13 mouse cellular contexts compared by ENCODE assay signal in the genomic region with DNA sequence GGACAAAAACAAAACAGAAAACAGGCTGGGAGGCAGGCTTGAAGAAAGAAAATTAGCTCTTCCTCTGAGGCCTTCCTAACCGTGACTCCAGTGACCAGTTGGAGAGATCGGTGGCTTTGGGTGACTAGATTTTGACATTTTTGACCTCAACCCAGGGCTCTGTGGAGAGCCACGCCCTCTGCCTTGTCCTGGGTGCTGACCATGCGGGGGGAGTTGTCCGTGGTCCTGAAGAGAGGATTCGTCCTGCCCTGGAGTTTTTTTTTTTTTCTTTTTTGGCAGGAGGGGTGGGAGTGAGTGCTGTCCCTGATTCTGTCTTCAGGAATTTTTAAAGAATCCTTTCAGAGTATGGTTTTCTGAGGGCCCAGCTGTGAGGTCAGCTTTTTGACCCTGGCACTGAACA.
DNase-seq lines count a peak whose midpoint lies in the region; ATAC-seq and TF ChIP-seq lines count a peak whose summit lies in the region.
"Had no signal": no experiment of that assay in that cellular context is flagged by ENCODE, and none has a peak within 500 bp of the region (broad histone marks: within the 10 kb centered on the region; RNA-seq: fewer than 3 reads in every experiment).

No protein-coding gene starts in this region.

- no peak overlapping the region for H3K27ac ChIP-seq in kidney, adult 2 months (ENCODE audit: insufficient read depth, low read depth, low read length)
- no peak overlapping the region for H3K27ac ChIP-seq in forebrain, postnatal 0 days (ENCODE audit: low read depth, low read length)
- H3K27ac ChIP-seq: gastrocnemius, adult 2 months; limb, embryonic 12.5 days had no signal

- no peak overlapping the region for H3K4me2 ChIP-seq in forebrain, postnatal 0 days (ENCODE audit: low read depth)
- H3K4me2 ChIP-seq: limb, embryonic 12.5 days had no signal

- no peaks in the 10 kb centered on the region for H3K36me3 ChIP-seq in kidney, adult 2 months (ENCODE audit: control insufficient read depth, insufficient read depth, low read length)
- no peaks in the 10 kb centered on the region for H3K36me3 ChIP-seq in C2C12 (ENCODE audit: control insufficient read depth, insufficient read depth)
- H3K36me3 ChIP-seq in forebrain, postnatal 0 days (ENCODE audit: insufficient read depth) = no peaks in the 10 kb centered on the region
- H3K36me3 ChIP-seq: limb, embryonic 12.5 days had no signal

- no peak overlapping the region for H3K9ac ChIP-seq in forebrain, postnatal 0 days
- H3K9ac ChIP-seq: limb, embryonic 12.5 days had no signal

- WGBS in kidney, adult 2 months = 14% methylated on average over 6 of the region's 6 CpGs
- 23% methylated on average over 6 of the region's 6 CpGs for WGBS in forebrain, postnatal 0 days

- no peak overlapping the region for H3ac ChIP-seq in C2C12 (ENCODE audit: control insufficient read depth, insufficient read length, low read depth)

- H3K4me1 ChIP-seq in kidney, adult 2 months (ENCODE audit: control insufficient read depth, insufficient read depth, low read length) = no peaks in the 10 kb centered on the region
- 0 out of 2 replicates have a peak, but pooled peaks cover 2% of the 10 kb centered on the region for H3K4me1 ChIP-seq in forebrain, postnatal 0 days (ENCODE audit: insufficient read depth)
- H3K4me1 ChIP-seq: limb, embryonic 12.5 days had no signal

- peak; percentile 20 for DNase-seq in kidney, adult 9 months
- no peak for DNase-seq in kidney, adult 2 months
- DNase-seq in Muller cell, postnatal 12 days (ENCODE audit: inconsistent ontology term) = peak; percentile 62
- no peak for DNase-seq in forebrain, postnatal 0 days
- DNase-seq in cerebellum, postnatal 4 days (ENCODE audit: low spot score in 2 of 2) = no peak
- DNase-seq in cerebellum, adult 8-10 months = no peak
- DNase-seq: cerebellum, postnatal 36 days; gastrocnemius, adult 2 months; midbrain, embryonic 14.5 days; thymus, postnatal 4 days had no signal

- H3K9me3 ChIP-seq in forebrain, postnatal 0 days (ENCODE audit: low read length) = no peaks in the 10 kb centered on the region
- H3K9me3 ChIP-seq: limb, embryonic 12.5 days had no signal

- TF ChIP-seq CTCF in kidney, adult 2 months (conservative IDR thresholded peaks at IDR 0.05; ENCODE audit: insufficient read depth, insufficient read length, low read depth, low read length) = no peak
- no peak for TF ChIP-seq CTCF in C2C12 (IDR thresholded peaks at IDR 0.05; ENCODE audit: control insufficient read depth, insufficient read depth, insufficient read length)
- TF ChIP-seq CTCF in forebrain, postnatal 0 days (IDR thresholded peaks at IDR 0.05; ENCODE audit: low read depth) = no peak

- TF ChIP-seq POLR2A in kidney, adult 2 months (IDR thresholded peaks at IDR 0.05; ENCODE audit: low read depth, low read length) = no peak

- no peaks in the 10 kb centered on the region for H3K79me2 ChIP-seq in C2C12 (ENCODE audit: control insufficient read depth, insufficient read depth)

- no peaks in the 10 kb centered on the region for H3K79me3 ChIP-seq in C2C12 (ENCODE audit: low read depth)

- ATAC-seq in granulocyte monocyte progenitor cell, adult 5-6 weeks (replicated peaks; ENCODE audit: poor library complexity, severe bottlenecking) = peak; percentile 69; the same call in 1 of the 2 replicates
- no peak for ATAC-seq in forebrain, postnatal 0 days

- H3K4me3 ChIP-seq in kidney, adult 2 months (ENCODE audit: insufficient read depth, low read depth, low read length) = no peak overlapping the region
- no peak overlapping the region for H3K4me3 ChIP-seq in C2C12 (ENCODE audit: insufficient read depth, poor library complexity, severe bottlenecking)
- H3K4me3 ChIP-seq in forebrain, postnatal 0 days (ENCODE audit: low read depth, low read length) = no peak overlapping the region
- H3K4me3 ChIP-seq: gastrocnemius, adult 2 months; limb, embryonic 12.5 days had no signal

- no peaks in the 10 kb centered on the region for H3K27me3 ChIP-seq in kidney, adult 2 months (replicated peaks; ENCODE audit: control insufficient read depth, insufficient read depth, low read length)
- peaks cover 71% of the 10 kb centered on the region for H3K27me3 ChIP-seq in C2C12 (ENCODE audit: control insufficient read depth, insufficient read depth, insufficient read length)
- H3K27me3 ChIP-seq in forebrain, postnatal 0 days (ENCODE audit: insufficient read depth, low read length) = no peaks in the 10 kb centered on the region

TF ChIP-seq in C2C12, 6 proteins besides CTCF, POLR2A, EP300 and RAD21:
- TF ChIP-seq CEBPB (IDR thresholded peaks at IDR 0.05; ENCODE audit: low read depth) (no peak), MYOD1 (IDR thresholded peaks at IDR 0.05; ENCODE audit: control insufficient read depth, insufficient read length, low read depth) (no peak), USF1 (IDR thresholded peaks at IDR 0.05; ENCODE audit: low read depth) (no peak), MAX (IDR thresholded peaks at IDR 0.05) (peak; percentile 73)

Comparison
In these comparisons a context has a peak if more than half of its experiments do, and no peak if none do; other contexts are left out.
1. DNase-seq: peak in kidney, adult 9 months (single experiment) and Muller cell, postnatal 12 days (single experiment); none in kidney, adult 2 months (single experiment), forebrain, postnatal 0 days (single experiment), cerebellum, postnatal 4 days (0 of 2) and cerebellum, adult 8-10 months (single experiment).